ENCODE assay signal across 30 mouse cellular contexts in genomic region chr9:27305502-27305901, GRCm38 (mm10). TPM values are rescaled to one million over a fixed set of nuclear protein-coding genes. Genes with fewer than 3 reads are reported as not detected.
A peak's percentile ranks its signal among the peaks of the same experiment; 100 is the strongest.
DNase-seq lines count a peak whose midpoint lies in the region; ATAC-seq and TF ChIP-seq lines count a peak whose summit lies in the region.
"Had no signal": no experiment of that assay in that cellular context is flagged by ENCODE, and none has a peak within 500 bp of the region (broad histone marks: within the 10 kb centered on the region; RNA-seq: fewer than 3 reads in every experiment).

No protein-coding gene starts in this region.

- H3K4me3 ChIP-seq in lung, postnatal 0 days (ENCODE audit: low read depth, low read length): no peak overlapping the region
- H3K4me3 ChIP-seq: embryonic facial prominence, embryonic 13.5 days; erythroblast, embryonic 14.5 days; forebrain, embryonic 12.5 days; heart, embryonic 13.5 days; hindbrain, embryonic 10.5 days; hindbrain, embryonic 15.5 days; megakaryocyte, embryonic 14.5 days; midbrain, embryonic 12.5 days; myocyte; neural tube, embryonic 13.5 days had no signal

- intact Hi-C loops in heart, postnatal 10 days (cut with DNase I): no loop called here

- no peak for ATAC-seq in lung, postnatal 0 days
- ATAC-seq: inflammation-experienced regulatory T-cells, adult 6 months had no signal

- H3K4me1 ChIP-seq in lung, postnatal 0 days (ENCODE audit: insufficient read depth, low read depth, low read length): no peaks in the 10 kb centered on the region

- WGBS in lung, postnatal 0 days: 55% methylated on average over 3 of the region's 3 CpGs

- H3K4me2 ChIP-seq in lung, postnatal 0 days (replicated peaks; ENCODE audit: low read depth, low read length): no peak overlapping the region
- H3K4me2 ChIP-seq: embryonic facial prominence, embryonic 13.5 days; forebrain, embryonic 12.5 days; heart, embryonic 13.5 days; hindbrain, embryonic 15.5 days; lung, embryonic 14.5 days; midbrain, embryonic 12.5 days; neural tube, embryonic 13.5 days had no signal

- no peak overlapping the region for H3K9ac ChIP-seq in lung, postnatal 0 days (replicated peaks; ENCODE audit: low read depth)
- H3K9ac ChIP-seq: embryonic facial prominence, embryonic 13.5 days; heart, embryonic 13.5 days; hindbrain, embryonic 15.5 days; liver, embryonic 14.5 days; lung, embryonic 14.5 days; midbrain, embryonic 12.5 days; neural tube, embryonic 13.5 days had no signal

- H3K36me3 ChIP-seq in lung, postnatal 0 days (ENCODE audit: insufficient read depth, low read length): no peaks in the 10 kb centered on the region
- H3K36me3 ChIP-seq: embryonic facial prominence, embryonic 13.5 days; G1E; heart, embryonic 13.5 days; hindbrain, embryonic 15.5 days; midbrain, embryonic 12.5 days; neural tube, embryonic 13.5 days had no signal

- TF ChIP-seq CTCF in lung, postnatal 0 days (IDR thresholded peaks at IDR 0.05): no peak

- no peak for TF ChIP-seq EP300 in lung, postnatal 0 days (IDR thresholded peaks at IDR 0.05)

- no peak overlapping the region for H3K27ac ChIP-seq in lung, postnatal 0 days (ENCODE audit: low read length)
- H3K27ac ChIP-seq: embryonic facial prominence, embryonic 13.5 days; heart, embryonic 13.5 days; hindbrain, embryonic 10.5 days; liver, embryonic 14.5 days; midbrain, embryonic 12.5 days; stomach, postnatal 0 days had no signal

- peak; percentile 79 for DNase-seq in heart, adult 11 months
- no peak for DNase-seq in heart, adult 18-20 months
- DNase-seq in cerebellum, adult 18-20 months: peak; percentile 64 to 67
- peak; percentile 69 to 83 for DNase-seq in cerebellum, postnatal 10 days
- DNase-seq in yolk sac, embryonic 10.5 days (ENCODE audit: low spot score): no peak
- no peak for DNase-seq in lung, postnatal 0 days (ENCODE audit: low spot score)
- no peak for DNase-seq in heart, postnatal 10 days
- DNase-seq: adrenal gland, adult 8-10 months; gastrocnemius, postnatal 14 days; heart, postnatal 14 days; kidney, adult 11 months; kidney, postnatal 14 days; liver; lung, embryonic 14.5 days; right cerebral cortex, postnatal 4 days; thymus, postnatal 4 days had no signal

- H3K27me3 ChIP-seq in lung, postnatal 0 days (replicated peaks; ENCODE audit: insufficient read depth, low read length): no peaks in the 10 kb centered on the region
- H3K27me3 ChIP-seq: hindbrain, embryonic 15.5 days had no signal

- H3K9me3 ChIP-seq in lung, postnatal 0 days (ENCODE audit: low read length): no peaks in the 10 kb centered on the region
- H3K9me3 ChIP-seq: embryonic facial prominence, embryonic 13.5 days; forebrain, embryonic 12.5 days; heart, embryonic 13.5 days; hindbrain, embryonic 10.5 days; hindbrain, embryonic 15.5 days; midbrain, embryonic 12.5 days; neural tube, embryonic 13.5 days had no signal

RNA-seq across cellular contexts. Expression of gene Igsf9b, which starts 6.5 kb away (rescaled TPM):
- total RNA-seq in heart, adult 18-20 months (2021): 1 to 10 TPM; 3.6 to 3.8 TPM
- polyA plus RNA-seq in lung, postnatal 0 days (2015; fragmentation: Nextera tagmentation; extraction: Ambion mirVana): 1.4 TPM in 2 replicates
- total RNA-seq in heart, postnatal 10 days (2021): 1 to 10 TPM; 8.8 to 9.3 TPM
- polyA plus RNA-seq: erythroblast, embryonic 14.5 days; G1E had no signal

Comparison
In these comparisons a context has a peak if more than half of its experiments do, and no peak if none do; other contexts are left out.
1. DNase-seq: peak in heart, adult 11 months (single experiment), cerebellum, adult 18-20 months (2 of 2) and cerebellum, postnatal 10 days (2 of 2); none in heart, adult 18-20 months (0 of 2), yolk sac, embryonic 10.5 days (single experiment), lung, postnatal 0 days (single experiment) and heart, postnatal 10 days (0 of 2).